Mouse (Mus musculus): Measurements from ENCODE around the gene Commd3. TPM values are rescaled to one million over a fixed set of nuclear protein-coding genes. Genes with fewer than 3 reads are reported as not detected.

Gene Commd3
- polyA plus RNA-seq, 1 experiment = 7.7 TPM

DNA sequence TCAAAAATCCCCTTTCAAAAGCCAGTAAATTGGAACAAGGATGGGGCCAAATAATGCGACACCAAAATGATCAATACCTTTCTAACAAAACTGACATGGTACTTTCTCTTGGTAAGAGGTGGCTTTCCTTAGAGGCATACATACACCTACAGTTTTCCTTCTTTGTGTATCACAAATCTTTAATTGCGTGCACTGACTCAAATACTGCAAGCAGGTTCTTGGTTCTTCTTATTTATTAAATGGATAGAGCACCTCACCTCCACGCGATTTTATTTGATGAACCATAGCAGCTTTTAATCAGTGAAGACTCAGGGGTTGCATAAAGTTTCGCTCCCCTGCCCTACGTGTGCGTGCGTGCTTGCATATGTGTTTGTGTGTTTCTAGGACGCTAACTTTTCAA, 18.6 kb downstream of the Commd3 start:
- peaks cover 100% of the 10 kb centered on the region for H3K27me3 ChIP-seq (ENCODE audit: control insufficient read depth)
- peaks cover 22% of the 10 kb centered on the region for H3K4me1 ChIP-seq (ENCODE audit: control insufficient read depth)
- peaks cover 17% of the 10 kb centered on the region; the same call in 1 of the 2 replicates for H3K9me3 ChIP-seq (ENCODE audit: control insufficient read depth, low read length)
- no peak for TF ChIP-seq GATA1 (IDR thresholded peaks at IDR 0.05; ENCODE audit: low read length)
- H3K36me3 ChIP-seq (ENCODE audit: control insufficient read depth) = no peaks in the 10 kb centered on the region
- no peak overlapping the region for H3K4me3 ChIP-seq (replicated peaks)

GRCm38 (mm10) chr2:18692031-18692430, 19.8 kb downstream of the Commd3 start:
- no peak for TF ChIP-seq TAL1 (IDR thresholded peaks at IDR 0.05; ENCODE audit: low read length)
- TF ChIP-seq GATA1 (IDR thresholded peaks at IDR 0.05; ENCODE audit: low read length) = no peak
- Histone ChIP-seq H3K36me3 (ENCODE audit: control insufficient read depth) (no peaks in the 10 kb centered on the region), H3K9me3 (ENCODE audit: control insufficient read depth, low read length) (peaks cover 17% of the 10 kb centered on the region; the same call in 1 of the 2 replicates), H3K4me3 (replicated peaks) (no peak overlapping the region), H3K4me1 (ENCODE audit: control insufficient read depth) (peaks cover 22% of the 10 kb centered on the region), H3K27me3 (ENCODE audit: control insufficient read depth) (peaks cover 100% of the 10 kb centered on the region)

- Histone ChIP-seq H3K9me3 (ENCODE audit: control insufficient read depth, low read length) (peaks cover 17% of the 10 kb centered on the region; the same call in 1 of the 2 replicates), H3K4me1 (ENCODE audit: control insufficient read depth) (peaks cover 22% of the 10 kb centered on the region), H3K4me3 (replicated peaks) (no peak overlapping the region), H3K36me3 (ENCODE audit: control insufficient read depth) (no peaks in the 10 kb centered on the region), H3K27me3 (ENCODE audit: control insufficient read depth) (peaks cover 100% of the 10 kb centered on the region)
- TF ChIP-seq TAL1 (IDR thresholded peaks at IDR 0.05; ENCODE audit: low read length) = no peak
- TF ChIP-seq GATA1 (IDR thresholded peaks at IDR 0.05; ENCODE audit: low read length) = no peak
These were observed 20.4 kb downstream of the Commd3 start for GRCm38 (mm10) chr2:18692548-18692947.

- peaks cover 22% of the 10 kb centered on the region for H3K4me1 ChIP-seq (ENCODE audit: control insufficient read depth)
- H3K36me3 ChIP-seq (ENCODE audit: control insufficient read depth) = no peaks in the 10 kb centered on the region
- H3K9me3 ChIP-seq (ENCODE audit: control insufficient read depth, low read length) = peaks cover 18% of the 10 kb centered on the region; the same call in 1 of the 2 replicates
- H3K27me3 ChIP-seq (ENCODE audit: control insufficient read depth) = peaks cover 100% of the 10 kb centered on the region
- no peak overlapping the region for H3K4me3 ChIP-seq (replicated peaks)
- TF ChIP-seq GATA1 (IDR thresholded peaks at IDR 0.05; ENCODE audit: low read length) = no peak
- TF ChIP-seq TAL1 (IDR thresholded peaks at IDR 0.05; ENCODE audit: low read length) = no peak
These were observed 21.3 kb downstream of the Commd3 start for GRCm38 (mm10) chr2:18693491-18693870.

DNA sequence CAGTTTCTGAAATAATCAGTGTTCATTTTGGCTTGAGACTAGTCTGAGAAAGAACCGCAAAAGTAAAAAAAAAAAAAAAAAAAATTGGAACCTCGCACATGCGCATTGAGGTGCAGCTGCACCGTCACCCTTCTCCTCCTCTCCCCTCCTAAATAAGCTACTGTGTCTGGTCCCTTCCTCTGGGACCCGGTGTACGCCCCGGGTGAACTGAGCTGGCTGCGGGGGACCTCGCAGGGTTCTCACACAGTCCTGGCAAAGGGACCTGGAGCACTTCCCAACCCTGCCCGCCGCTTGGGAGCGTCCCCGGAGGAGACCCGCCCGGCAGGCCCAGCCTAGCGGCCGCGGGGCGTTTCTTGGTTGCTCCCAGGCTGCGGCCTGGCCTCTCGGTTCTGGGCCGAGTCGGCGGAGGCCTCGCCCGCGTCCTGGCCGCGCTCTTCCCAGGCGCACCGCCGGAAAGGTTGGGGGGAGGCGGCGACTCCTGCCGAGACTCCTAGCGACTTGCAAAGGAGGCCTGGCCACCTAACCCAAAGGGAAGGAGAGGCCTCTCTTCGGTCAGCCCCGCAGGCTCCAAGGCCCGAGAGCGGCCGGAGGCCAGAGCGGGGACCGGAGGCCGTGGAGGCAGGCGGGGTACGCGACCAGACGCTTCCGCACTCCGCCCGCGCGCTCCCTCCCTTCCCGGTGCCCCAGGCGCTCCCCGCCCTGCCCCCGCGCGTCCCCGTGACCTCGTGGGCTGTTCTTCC, 21.9 kb downstream of the Commd3 start, which contains the start of gene Spag6:
TSS of gene Spag6 (plus strand) at position 162 of the 740 bp plus-strand sequence.
- peak within 1 kb of the TSS; percentile 61 for H3K4me3 ChIP-seq (replicated peaks)
- H3K4me1 ChIP-seq (ENCODE audit: control insufficient read depth) = peaks cover 17% of the 10 kb centered on the region
- H3K9me3 ChIP-seq (ENCODE audit: control insufficient read depth, low read length) = peaks cover 18% of the 10 kb centered on the region; the same call in 1 of the 2 replicates
- H3K36me3 ChIP-seq (ENCODE audit: control insufficient read depth) = no peaks in the 10 kb centered on the region
- H3K27me3 ChIP-seq (ENCODE audit: control insufficient read depth) = peaks cover 100% of the 10 kb centered on the region
- TF ChIP-seq GATA1 (IDR thresholded peaks at IDR 0.05; ENCODE audit: low read length) = no peak
- no peak for TF ChIP-seq TAL1 (IDR thresholded peaks at IDR 0.05; ENCODE audit: low read length)

DNA sequence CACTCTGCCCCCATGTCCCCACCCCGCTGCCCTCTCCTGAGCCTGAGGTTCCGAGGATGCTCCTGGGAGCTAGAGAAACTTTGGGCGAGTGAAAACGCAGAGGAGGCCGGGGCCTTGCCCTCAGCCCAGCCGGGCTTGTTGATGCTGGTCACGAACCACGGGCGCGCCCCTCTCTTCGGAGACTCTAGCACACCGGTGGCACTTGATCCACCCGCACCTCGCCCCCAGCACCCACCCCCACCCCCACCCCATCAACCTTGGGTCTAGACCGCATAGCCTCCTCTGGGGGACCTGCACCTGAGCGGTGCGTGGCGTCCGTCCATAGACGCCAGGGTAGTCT, 22.4 kb downstream of the Commd3 start:
- Histone ChIP-seq H3K9me3 (ENCODE audit: control insufficient read depth, low read length) (peaks cover 12% of the 10 kb centered on the region; the same call in 1 of the 2 replicates), H3K4me1 (ENCODE audit: control insufficient read depth) (peaks cover 12% of the 10 kb centered on the region), H3K27me3 (ENCODE audit: control insufficient read depth) (peaks cover 100% of the 10 kb centered on the region), H3K36me3 (ENCODE audit: control insufficient read depth) (no peaks in the 10 kb centered on the region), H3K4me3 (replicated peaks) (peak overlapping the region; percentile 61)
- TF ChIP-seq GATA1 (IDR thresholded peaks at IDR 0.05; ENCODE audit: low read length) = no peak
- TF ChIP-seq TAL1 (IDR thresholded peaks at IDR 0.05; ENCODE audit: low read length) = no peak

- Histone ChIP-seq H3K36me3 (ENCODE audit: control insufficient read depth) (no peaks in the 10 kb centered on the region), H3K4me3 (replicated peaks) (no peak overlapping the region), H3K27me3 (ENCODE audit: control insufficient read depth) (peaks cover 100% of the 10 kb centered on the region), H3K9me3 (ENCODE audit: control insufficient read depth, low read length) (peaks cover 9% of the 10 kb centered on the region; the same call in 1 of the 2 replicates), H3K4me1 (ENCODE audit: control insufficient read depth) (peaks cover 8% of the 10 kb centered on the region)
- TF ChIP-seq GATA1 (IDR thresholded peaks at IDR 0.05; ENCODE audit: low read length) = no peak
- TF ChIP-seq TAL1 (IDR thresholded peaks at IDR 0.05; ENCODE audit: low read length) = no peak
These were observed 23.0 kb downstream of the Commd3 start for GRCm38 (mm10) chr2:18695163-18695562.

DNA sequence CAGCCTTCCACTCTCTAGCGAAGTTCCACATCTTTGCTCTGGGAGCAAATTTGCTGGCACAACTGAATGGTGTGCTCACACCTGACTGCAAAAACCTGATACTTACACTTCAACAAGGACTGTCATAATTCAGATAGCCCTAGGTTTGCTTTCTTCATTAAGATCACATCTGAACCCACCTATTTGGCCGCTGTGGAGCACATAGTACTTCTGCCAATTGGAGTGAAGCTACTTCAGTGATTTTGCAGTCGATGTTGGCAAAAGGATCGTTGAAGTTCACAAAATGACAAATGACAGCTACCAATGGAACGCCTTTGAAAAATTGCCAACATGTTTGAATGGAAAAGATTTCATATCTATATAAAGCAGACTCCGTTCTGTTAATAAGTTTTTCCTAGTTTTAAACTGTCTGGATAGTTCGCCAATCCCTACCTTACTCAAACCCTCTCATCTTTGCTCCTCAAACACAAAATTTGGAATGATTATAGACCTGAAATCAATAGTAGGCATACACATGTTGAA, 23.5 kb downstream of the Commd3 start:
- Histone ChIP-seq H3K4me3 (replicated peaks) (no peak overlapping the region), H3K27me3 (ENCODE audit: control insufficient read depth) (peaks cover 100% of the 10 kb centered on the region), H3K36me3 (ENCODE audit: control insufficient read depth) (no peaks in the 10 kb centered on the region), H3K4me1 (ENCODE audit: control insufficient read depth) (peaks cover 6% of the 10 kb centered on the region), H3K9me3 (ENCODE audit: control insufficient read depth, low read length) (peaks cover 5% of the 10 kb centered on the region; the same call in 1 of the 2 replicates)
- TF ChIP-seq GATA1 (IDR thresholded peaks at IDR 0.05; ENCODE audit: low read length) = no peak
- no peak for TF ChIP-seq TAL1 (IDR thresholded peaks at IDR 0.05; ENCODE audit: low read length)

DNA sequence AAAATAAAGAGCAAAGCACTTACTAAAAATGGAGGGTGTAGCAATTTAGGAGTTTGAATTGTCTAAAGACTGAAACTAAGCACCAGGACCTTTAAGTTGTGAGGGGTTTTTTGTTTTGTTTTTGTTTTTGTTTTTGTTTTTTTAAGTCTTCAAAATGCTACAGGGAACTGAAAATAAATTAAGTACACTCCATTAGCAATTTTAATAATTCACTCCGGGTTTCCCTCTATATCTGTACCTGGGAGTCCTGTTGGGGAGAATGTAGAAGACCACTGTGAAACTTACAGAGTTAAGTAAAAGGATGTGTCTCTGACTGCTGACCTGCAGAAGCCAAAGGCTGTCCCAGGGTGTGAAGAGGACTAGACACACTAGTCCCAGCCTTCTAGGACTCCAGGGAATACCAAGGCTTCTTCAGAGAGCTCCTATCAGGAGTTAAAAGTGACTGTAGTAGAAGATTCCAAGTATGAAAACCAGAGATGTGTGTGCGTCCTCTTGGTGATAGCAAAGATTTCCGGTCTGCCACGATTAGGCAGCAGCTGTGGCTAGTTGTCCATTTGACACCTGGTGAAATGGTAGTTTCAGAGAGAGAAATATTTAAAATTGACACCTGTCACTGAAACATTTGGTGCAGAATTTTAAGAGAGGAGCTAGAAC, 25.5 kb downstream of the Commd3 start:
- Histone ChIP-seq H3K9me3 (ENCODE audit: control insufficient read depth, low read length) (peaks cover 5% of the 10 kb centered on the region; the same call in 1 of the 2 replicates), H3K36me3 (ENCODE audit: control insufficient read depth) (no peaks in the 10 kb centered on the region), H3K4me1 (ENCODE audit: control insufficient read depth) (peaks cover 6% of the 10 kb centered on the region), H3K27me3 (ENCODE audit: control insufficient read depth) (peaks cover 99% of the 10 kb centered on the region), H3K4me3 (replicated peaks) (no peak overlapping the region)
- no peak for TF ChIP-seq TAL1 (IDR thresholded peaks at IDR 0.05; ENCODE audit: low read length)
- TF ChIP-seq GATA1 (IDR thresholded peaks at IDR 0.05; ENCODE audit: low read length) = no peak
